12 mouse cellular contexts compared by ENCODE assay signal in genomic region chr11:20789015-20789414, GRCm38 (mm10).
"Had no signal": no experiment of that assay in that cellular context is flagged by ENCODE, and none has a peak within 500 bp of the region (broad histone marks: within the 10 kb centered on the region; RNA-seq: fewer than 3 reads in every experiment).

No protein-coding gene starts in this region.

- H3K36me3 ChIP-seq: liver, embryonic 13.5 days; midbrain, embryonic 12.5 days; midbrain, embryonic 15.5 days had no signal

- ATAC-seq: inflammation-experienced regulatory T-cells, adult 6 months; midbrain, embryonic 15.5 days had no signal

- H3K4me1 ChIP-seq: liver, embryonic 13.5 days; midbrain, embryonic 12.5 days; midbrain, embryonic 15.5 days had no signal

- H3K4me2 ChIP-seq: liver, embryonic 13.5 days; midbrain, embryonic 12.5 days; midbrain, embryonic 15.5 days had no signal

- H3K27me3 ChIP-seq: liver, embryonic 13.5 days; midbrain, embryonic 12.5 days had no signal

- H3K4me3 ChIP-seq: liver, embryonic 13.5 days; midbrain, embryonic 12.5 days; midbrain, embryonic 15.5 days had no signal

- H3K9ac ChIP-seq: liver, embryonic 13.5 days; midbrain, embryonic 12.5 days; midbrain, embryonic 15.5 days had no signal

- H3K9me3 ChIP-seq: midbrain, embryonic 15.5 days had no signal

- DNase-seq: kidney, adult 2 months; kidney, postnatal 10 days; liver, embryonic 13.5 days; lung, adult 2 months; lung, postnatal 14 days; lung, postnatal 4 days; right cerebral cortex, postnatal 4 days; thymus, adult 18-20 months; thymus, postnatal 36 days had no signal

- H3K27ac ChIP-seq: liver, embryonic 13.5 days; midbrain, embryonic 12.5 days; midbrain, embryonic 15.5 days had no signal
